Mouse (Mus musculus) E14TG2a.4 (cell line): ENCODE measurements at regions not wholly inside any gene's neighbourhood (a gene's known extent, or its start where the extent isn't known, plus 50 kb on each side); places are given as distances from the start of the nearest gene placed in this dataset.
"Not testable (repeated sequence)": the region's sequence is repeated elsewhere in the genome, so short reads cannot be mapped to it uniquely, and the experiment has no call there.

Experiments
- H3K27me3 ChIP-seq: 2 replicates; pipeline ENCODE4 v1.6.1; 2014; ENCODE audit warnings: low read length, control low read depth; ENCODE audit not compliant: insufficient read depth
- H3K36me3 ChIP-seq: 2 replicates; pipeline ENCODE4 v1.6.1; 2014; ENCODE audit warnings: low read length, control low read depth; ENCODE audit not compliant: insufficient read depth
- H3K4me1 ChIP-seq: replicated peaks from 2 replicates; pipeline ENCODE4 v1.6.1; 2014; ENCODE audit warnings: low read depth, low read length, control low read depth
- H3K4me3 ChIP-seq: replicated peaks from 2 replicates; pipeline ENCODE4 v1.5.1; 2014; ENCODE audit warnings: mild to moderate bottlenecking, low read length
- H3K9me3 ChIP-seq: 2 replicates; pipeline ENCODE4 v1.6.1; 2014; ENCODE audit warnings: low read length, control low read depth
- NANOG ChIP-seq: IDR thresholded peaks from 2 replicates; pipeline ENCODE4 v1.6.1; 2014; ENCODE audit warnings: borderline replicate concordance, low read length, mixed read lengths
- POU5F1 ChIP-seq: IDR thresholded peaks from 2 replicates; pipeline ENCODE4 v1.6.1; 2014; ENCODE audit warnings: low read length, borderline replicate concordance

- TF ChIP-seq POU5F1 (no peak), NANOG (peak; percentile 19; the same call in 1 of the 2 replicates)
- no peaks in the 10 kb centered on the region for H3K36me3 ChIP-seq
Observed at GRCm38 (mm10) chr7:113710541-113711270, 55.1 kb upstream of the Spon1 start.

GRCm38 (mm10) chr7:113711356-113711755 is 54.4 kb upstream of the Spon1 start:
- H3K4me3 ChIP-seq, H3K9me3 ChIP-seq, H3K36me3 ChIP-seq, H3K27me3 ChIP-seq, H3K4me1 ChIP-seq: not testable (repeated sequence)

More at GRCm38 (mm10) chr7:113710541-113711270, 55.1 kb upstream of the Spon1 start:
- Histone ChIP-seq H3K4me3 (no peak overlapping the region), H3K4me1 (no peaks in the 10 kb centered on the region; the same call in none of the 2 replicates), H3K9me3 (0 out of 2 replicates have a peak, but pooled peaks cover 3% of the 10 kb centered on the region), H3K27me3 (no peaks in the 10 kb centered on the region)
